Mouse (Mus musculus) adrenal gland, postnatal 36 days (tissue): ENCODE measurements at regions not wholly inside any gene's neighbourhood (a gene's known extent, or its start where the extent isn't known, plus 50 kb on each side); places are given as distances from the start of the nearest gene placed in this dataset.

Source experiments
- DNase-seq, 2 experiments: peaks; one replicate each; pipeline ENCODE4 v3.0.0; 2021; ENCODE audit warnings: mixed read lengths in 1 of 2

DNA sequence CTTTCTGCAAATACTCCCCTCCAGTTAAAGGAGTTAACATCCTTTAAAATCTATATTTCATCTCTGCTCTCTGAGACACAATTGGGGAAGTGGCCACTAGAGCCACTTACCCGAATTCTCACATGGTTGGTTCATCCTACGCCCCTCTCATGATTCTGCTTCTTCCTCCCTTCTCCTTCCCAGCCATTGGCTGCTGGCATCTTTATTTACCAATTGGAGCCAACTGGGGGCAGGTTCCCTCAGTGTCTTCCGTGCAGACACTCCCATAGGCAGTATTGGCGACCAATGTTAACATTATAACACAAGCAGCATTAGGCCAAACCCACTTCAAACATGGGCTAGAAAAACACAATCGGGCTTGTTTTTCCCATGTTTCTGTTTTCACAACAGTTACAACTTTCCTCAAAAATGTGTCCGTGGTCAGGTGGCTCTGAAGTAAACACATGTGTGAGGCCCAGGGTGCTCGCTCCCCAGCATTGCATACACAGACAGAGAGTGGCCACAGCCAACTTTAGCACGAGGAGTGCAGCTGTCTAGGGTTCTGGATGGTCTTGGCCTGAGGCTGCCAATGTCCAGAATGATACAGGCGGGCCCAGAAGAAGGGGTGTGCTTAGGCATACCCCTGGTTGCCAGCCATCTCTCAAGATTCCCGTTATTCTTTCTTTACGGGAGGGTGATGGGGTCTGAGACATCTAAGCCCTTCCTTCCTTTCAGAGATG is 119.1 kb downstream of the Zfp706 start:
- DNase-seq: no peak

DNA sequence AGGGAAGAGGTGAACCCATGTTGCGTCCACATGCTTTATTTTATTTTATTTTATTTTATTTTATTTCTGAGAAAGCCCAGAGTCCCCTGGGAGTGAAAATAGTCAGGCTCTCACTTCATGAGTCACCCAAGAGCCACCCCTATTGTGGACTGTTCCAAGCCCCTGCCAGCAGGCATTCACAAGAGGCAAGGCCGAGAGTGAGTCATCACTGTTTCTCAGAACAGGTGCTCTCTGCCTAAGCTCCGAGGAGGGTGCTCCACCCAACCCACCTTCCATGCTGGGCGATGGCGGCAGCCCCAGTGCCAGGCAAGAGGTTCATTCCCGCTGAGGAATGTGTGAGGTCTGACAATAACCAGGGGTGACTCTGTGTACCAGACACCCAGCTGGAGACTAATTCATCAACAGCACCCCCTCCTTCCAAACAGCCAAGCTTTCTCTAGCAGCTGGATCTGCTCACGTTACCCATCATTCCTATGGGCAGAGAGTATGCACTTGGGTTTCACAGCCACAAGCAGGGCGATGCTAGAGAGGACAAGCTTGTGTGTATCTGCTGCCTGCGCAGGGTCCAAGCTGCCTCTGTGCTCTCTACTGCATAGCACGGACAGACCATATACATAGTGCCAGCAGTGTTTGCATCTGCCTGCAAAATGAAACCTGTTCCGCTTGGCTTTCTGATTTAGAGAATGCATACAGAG is 122.8 kb downstream of the Zfp706 start:
- DNase-seq: peak; percentile 75 to 79

DNA sequence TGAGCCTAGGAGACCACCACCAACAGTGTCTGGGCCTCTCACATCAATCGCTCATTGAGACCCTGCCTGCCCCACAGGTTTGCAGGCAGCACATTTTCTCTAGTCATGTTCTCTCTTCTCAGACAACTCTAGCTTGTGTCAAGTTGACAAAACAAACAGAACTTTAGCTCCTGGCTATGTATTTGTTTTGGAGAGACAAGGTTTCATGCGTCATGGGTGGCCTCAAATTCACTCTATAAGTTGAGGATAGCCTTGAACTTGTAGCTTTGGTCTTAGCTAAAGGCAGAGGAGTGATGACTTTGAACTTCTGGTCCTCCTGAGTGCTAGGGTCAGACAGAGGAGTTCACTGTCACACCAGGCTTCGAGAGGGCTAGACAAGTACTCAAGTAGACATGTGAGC is 123.5 kb downstream of the Zfp706 start:
- no peak for DNase-seq

DNA sequence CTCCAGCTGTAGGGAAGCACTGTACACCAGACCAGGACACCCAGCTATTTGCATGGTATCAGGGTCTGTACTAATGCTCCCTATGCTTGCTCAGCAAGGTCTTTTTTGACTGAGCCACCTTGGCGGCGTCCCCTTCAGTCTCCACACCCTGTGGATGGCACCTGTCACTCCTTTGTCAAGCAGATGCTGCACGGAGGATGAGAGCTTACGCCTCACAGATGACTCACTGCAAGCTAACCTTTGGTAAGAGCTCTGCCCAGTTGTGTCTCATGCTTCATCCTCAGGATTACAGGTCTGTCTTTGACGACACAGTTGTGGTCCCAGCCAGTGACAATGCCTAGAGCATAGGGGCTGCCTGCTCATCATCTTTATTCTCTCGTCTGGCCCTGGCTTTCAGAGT is 124.4 kb downstream of the Zfp706 start:
- DNase-seq: no peak

DNA sequence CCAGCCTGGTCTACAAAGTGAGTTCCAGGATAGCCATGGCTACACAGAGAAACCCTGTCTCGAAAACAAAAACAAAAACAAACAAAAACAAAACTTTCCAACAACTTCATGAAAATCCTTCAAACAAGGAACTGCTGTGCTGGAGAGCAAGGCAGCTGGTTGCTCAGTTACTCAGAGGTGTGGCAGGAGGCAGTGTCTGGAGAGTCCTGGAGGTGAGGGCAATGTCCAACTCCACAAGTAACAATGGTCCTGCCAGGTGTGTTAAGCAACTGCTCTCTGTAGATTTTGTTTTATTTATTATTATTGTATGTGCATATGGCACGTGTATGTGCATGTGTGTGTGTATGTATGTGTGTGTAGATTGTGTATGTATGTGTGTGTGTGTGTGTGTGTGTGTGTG is 126.0 kb downstream of the Zfp706 start:
- DNase-seq: no peak

DNA sequence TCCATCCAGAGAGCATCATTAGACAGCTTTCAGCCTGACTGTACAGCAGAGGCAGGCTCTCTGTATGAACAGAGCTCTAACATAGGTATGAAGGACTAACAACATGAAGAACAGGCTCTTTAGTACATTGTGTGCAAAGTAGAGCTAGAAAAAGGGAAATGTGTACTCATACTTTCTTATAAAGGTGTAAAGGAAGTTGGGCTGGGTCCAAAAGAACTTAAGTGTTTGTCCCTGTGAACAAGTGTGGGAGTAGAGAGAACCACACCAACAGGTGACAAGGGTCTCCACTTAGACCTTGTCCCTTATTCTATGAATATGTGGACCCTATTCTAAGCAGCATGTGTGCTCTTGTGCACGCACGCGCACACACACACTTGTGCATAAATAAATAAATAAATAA is 127.0 kb downstream of the Zfp706 start:
- no peak for DNase-seq

DNA sequence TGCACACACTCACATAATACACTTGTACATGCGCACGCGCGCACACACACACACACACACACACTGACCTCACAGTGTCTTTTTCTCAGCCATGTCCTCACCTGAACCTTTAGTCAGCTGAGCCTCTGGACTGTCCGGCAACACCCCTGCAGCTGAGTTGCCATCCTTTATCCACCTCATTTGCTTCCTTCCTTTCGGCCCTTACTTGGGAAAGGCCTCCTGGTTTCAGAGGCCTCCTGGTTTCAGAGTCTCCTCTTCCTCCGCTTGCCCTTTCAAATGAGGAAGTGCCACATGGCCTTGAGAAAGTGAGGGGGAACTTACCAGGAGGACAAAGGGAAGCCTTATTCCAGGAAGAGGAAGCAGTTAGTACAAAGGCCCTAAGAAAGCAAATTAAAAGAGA is 128.0 kb downstream of the Zfp706 start:
- no peak for DNase-seq

DNA sequence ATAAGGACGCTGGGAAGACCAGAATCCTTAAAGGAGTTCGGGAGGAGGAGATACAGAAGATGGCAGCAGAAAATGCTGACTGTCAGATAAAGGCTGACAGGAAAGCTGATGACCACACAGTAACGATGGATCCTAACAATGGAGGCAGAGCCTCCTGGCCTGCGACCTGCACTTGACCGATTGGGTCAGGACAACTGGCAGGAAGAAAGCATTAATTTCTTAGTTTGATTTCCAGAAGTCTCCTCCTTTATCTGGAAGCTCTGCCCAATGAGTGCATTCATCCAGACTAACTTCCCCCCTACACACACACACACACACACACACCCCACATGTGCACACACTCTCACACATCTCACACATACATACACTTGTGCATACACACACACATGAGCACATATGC is 128.6 kb downstream of the Zfp706 start:
- DNase-seq: no peak

DNA sequence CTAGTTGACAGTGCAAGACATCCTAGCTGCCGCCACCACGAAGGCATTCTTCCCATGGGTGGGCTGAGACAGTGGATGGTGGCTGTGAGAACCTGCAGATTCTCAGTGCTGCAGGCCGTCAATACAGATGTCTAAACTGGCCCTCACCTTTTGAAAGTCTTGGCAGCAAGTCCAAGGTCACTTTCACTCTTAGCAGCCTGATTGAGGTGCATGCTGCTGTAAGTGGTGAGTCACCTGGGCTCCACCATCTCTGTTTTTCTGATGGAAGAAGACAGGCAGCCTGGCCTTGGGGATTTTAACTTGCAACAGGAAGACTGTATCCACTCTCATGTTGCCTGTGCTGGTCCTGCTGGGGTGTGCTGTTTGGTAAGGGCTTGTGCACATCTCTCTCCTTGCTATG is 129.3 kb downstream of the Zfp706 start:
- DNase-seq: peak; percentile 63 to 73

DNA sequence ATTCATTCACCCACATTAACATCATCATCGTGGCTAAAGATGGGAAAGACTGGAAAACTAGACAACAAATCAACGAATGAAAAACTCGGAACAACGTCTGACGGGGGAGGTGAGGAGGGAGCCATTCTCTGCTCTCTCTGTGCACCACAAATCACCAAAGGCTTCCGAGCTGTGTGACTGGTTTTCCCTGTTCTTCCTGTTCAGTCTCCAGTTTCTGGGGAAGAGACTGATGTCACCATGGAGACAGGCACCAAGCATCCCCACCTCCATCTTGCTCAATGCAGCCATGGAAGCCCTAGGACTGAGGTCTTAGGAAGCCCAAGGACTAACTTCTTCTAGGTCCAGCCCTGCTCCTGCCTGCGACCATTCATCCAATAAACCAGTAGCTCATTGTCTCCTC is 130.1 kb downstream of the Zfp706 start:
- DNase-seq: no peak

DNA sequence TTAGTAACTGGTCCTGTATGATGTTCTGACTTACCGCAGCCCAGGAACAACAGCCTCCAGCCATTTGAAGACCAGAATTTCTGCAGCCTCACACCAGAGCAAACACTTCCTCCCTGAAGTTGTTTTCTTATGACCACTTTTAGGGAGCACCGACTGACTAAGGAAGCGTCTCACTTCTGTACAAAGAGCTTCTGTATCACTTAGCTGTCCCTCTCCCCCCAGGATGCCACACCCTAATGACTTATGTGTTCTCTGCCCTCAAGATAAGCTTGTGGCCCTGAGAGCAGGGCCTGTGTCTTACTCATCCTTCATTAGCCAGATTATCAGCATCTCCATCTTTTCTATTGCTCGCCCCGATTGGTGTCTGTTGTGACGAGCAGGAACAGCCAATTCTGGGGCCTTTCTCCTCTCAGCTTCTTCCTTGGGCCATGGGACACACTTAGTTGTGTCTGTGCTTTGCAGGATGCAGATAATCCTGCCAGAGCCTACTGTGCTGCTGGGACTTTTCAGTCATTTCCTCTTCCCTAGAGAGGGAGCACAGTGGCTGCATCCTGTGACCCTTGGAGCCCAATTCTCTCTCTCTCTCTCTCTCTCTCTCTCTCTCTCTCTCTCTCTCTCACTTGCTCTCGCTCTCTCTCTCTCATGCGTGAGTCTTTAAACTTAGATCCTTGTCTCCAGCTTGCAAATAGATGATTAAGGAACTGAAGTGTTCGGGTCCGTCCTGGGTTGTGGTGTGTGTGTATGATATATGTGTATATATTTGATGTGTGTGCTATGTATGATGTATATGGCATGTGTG is 131.4 kb downstream of the Zfp706 start:
- DNase-seq: peak; percentile 26 to 49

DNA sequence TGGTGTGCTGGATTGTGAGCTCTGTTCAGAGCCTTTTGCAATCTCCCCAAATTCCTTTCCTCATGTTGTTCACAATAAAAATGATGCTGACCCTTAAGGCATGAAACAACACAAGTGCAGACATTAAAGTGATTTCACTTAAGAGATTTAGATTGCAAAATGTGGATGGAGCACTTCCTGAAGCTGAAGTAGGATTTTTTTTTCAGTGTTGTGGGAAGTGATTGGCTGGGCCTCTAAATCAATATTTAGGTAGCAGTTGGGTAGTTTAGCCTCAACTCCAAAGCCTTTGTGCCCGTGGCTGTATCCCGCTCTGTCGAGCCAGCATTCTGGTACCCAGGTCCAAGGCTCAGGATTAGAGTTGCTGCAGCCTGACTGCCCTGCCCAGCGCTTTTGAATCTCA is 133.0 kb downstream of the Zfp706 start:
- DNase-seq: no peak

DNA sequence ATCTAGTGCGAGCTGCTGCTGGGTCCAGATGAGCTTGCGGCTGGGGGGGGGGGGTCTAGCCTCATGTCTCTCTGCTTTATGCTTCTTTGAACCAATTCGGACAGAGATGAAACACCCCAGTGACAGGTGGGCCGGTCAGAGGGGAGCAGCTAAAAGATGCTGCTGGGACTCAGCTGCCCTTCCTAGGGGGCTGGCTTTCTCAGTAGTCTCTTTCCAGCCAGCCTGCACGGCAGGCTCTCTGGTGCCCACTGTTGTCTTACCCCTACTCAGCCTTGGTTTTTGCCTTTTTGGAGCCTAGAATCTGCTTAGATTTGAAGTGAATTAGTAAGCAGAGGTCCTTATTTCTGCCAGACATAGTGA is 133.7 kb downstream of the Zfp706 start:
- no peak for DNase-seq

DNA sequence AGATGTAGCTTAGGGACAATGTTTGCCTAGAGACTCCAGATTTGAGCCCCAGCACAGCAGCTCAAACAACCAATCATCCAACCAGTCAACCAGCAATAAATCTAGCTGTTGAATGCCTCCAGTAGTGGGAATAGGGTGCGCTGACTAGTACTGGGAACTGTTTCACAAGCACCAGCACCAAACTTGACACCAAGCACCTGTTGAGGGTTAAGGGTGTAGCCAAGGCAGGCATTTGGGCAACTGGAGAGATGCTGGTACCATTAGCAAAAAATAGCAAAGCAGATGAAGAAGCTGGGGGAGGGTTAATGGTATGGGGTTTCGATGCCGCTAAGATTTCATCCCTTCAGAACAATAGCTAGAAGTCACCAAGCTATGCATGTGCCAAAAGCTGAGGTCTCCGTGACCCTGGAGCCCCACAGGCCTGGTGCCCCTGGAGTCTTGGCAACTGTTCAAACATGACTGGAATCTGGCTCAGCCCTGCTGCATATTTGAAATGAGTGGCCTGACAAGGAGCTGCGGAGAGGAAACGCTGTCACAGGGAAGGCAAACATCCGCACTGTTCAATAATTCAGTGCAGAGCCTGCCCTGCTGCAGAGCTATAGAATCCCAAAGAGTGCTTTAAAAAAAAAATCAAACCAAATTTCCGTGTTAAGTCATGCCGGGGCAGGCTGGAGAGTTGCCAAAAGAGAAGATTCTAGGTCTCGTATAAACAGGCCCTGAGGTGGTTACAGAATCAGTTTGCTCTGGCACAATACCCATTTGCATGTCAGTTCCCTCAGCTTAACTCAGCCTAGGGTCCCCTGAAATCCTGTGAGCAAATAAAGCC is 134.3 kb downstream of the Zfp706 start:
- DNase-seq: peak; percentile 77 to 85

DNA sequence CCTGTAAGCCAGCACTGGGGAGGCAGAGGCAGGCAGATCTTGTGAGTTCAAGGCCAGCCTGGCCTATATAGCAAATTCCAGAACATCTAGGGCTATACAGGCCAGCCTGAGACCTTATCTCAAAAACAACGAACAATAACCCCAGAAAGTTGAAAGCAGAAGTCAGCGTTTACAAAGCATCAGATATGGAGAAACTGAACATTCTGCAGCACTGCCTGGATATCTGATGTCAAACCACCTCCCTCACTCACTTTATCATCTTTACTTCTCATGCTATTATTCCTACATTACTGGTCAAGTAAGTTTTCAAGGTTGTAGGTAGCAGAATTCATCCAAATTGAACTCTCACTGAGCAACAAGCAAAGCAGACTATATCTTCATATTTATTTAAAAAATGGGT is 135.0 kb downstream of the Zfp706 start:
- no peak for DNase-seq

DNA sequence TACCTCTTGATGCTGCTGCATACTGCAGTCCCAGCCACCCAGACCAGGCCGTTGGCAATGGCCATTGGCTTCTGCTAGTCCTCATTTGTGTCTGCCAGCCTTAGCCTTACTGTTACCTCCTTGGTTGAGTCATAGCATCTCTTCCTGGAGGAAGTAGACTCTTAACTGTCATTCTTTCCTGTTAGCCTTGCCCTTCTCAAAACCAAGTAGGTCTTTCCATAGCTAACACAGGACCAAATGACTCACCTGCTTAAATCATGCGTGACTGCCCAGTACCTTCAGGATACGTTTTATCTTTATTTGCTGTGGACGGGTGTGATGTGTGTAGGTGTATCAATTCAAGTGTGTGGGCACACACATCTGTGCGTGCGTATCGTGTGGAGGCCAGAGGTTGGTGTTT is 136.9 kb downstream of the Zfp706 start:
- no peak for DNase-seq

DNA sequence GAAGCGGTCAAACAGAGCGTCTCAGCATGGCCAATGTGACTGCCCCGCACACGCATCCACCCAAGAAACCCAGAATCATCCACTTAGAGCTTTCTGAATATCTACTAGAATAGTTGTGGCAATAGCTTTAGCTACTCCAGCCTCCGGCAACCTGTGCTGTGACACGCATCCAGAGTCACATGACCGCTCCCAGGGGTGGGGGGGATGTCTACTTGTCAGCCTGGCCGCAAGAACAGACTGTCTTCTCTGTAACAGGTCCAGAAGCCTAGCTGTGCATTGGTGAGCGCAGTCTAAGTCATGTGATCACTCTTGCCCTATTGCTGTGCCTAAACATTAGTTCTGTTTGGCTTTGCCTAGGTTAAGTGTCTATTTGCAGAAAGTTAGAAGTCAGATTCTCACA is 137.5 kb downstream of the Zfp706 start:
- no peak for DNase-seq

DNA sequence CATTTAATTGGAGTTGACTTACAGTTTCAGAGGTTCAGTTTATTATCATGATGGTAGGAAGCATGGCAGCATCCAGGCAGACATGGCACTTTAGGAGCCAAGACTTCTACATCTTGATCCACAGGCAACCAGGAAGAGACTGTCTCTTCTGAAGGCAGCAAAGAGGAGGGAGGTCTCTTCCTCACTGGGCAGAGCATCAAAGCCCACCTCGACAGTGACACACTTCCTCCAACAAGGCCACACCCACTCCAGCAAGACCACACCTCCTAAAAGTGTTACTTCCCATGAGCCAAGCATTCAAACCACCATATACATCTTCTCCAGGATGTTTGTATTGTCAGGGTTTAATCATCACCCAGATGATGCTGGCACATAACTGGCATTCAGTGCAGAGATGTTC is 141.5 kb downstream of the Zfp706 start:
- DNase-seq: no peak

DNA sequence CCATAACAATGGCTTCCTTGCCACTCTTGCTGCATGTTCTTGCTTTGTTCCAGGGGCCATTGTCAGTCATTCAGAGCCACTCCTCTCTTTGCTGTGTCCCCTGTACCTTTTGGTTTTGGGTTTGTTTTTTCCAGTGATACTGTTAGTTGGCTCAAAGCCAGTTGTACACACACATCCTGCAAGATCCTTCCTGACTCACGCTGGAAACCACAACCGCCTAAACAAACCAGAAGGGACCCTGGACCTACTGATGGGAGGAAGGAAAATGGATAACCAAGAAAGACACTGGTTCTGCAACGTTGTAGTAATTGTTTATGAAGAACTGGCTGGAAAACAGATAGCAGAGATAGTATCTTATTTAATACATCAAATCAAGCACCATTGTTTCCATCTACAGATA is 142.2 kb downstream of the Zfp706 start:
- no peak for DNase-seq

DNA sequence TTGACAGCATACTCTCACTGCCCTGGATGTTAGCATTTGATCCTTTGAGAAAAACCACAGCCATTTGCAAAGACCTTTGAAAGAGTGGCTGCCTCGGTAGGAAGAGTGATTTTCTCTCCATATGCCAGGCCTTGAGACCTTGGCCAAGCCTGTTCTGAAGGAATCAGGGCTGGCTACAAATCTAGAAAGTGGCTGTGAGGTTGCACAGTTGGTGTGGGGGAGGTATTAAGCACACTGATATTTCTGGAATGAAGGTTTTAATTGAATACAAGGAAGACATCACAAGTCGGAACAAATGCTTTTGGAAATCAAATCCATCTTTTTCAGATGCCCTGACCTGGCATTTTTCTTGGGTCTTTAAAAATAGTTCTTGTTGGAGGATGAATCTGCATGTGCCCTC is 143.5 kb downstream of the Zfp706 start:
- no peak for DNase-seq

DNA sequence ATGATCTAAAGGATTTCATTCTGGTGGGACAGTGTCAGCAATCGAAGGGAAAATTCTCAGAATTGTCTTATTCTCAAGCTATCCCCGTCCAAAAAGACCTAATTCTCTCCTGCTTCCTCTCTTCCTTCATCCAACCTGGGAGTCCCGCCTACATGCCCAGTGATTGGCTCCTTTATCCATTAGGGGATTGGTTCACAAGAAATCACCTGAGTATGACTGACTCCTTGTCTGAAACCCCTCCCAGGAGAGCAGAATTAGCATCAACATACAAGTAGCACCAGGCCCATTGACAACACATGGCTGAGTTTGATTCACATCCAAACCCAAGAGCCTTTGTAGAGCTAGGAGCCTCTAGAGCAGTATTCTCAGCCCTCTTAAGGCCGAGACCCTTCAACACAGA is 148.9 kb downstream of the Zfp706 start:
- no peak for DNase-seq

DNA sequence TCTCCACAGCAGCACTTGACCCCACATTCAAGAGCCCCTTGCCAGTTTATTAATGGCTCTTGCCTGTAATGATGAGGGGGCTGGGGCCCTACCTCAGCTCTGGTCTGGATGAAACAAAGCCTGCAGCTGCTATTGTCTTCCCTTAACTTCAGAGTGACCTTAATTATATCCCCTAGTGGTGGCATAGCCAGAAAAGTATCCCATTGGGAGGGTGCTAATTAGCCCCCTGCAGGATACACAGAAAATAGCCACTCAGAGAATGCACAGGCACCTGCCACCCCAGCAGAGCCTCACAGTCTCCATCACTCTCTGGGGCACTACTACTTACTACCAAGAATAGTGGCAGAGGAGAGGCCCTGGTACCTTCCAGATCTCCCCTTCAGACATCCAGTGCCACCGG is 150.0 kb downstream of the Zfp706 start:
- DNase-seq: no peak
